Mouse (Mus musculus) C2C12 (cell line): ENCODE data around the gene Rpl36al. TPM values are rescaled to one million over a fixed set of nuclear protein-coding genes. Genes with fewer than 3 reads are reported as not detected.

ENCODE experiments used
- H3K27me3 ChIP-seq: one replicate; pipeline ENCODE4 v1.6.1; 2011; ENCODE audit not compliant: control insufficient read depth, insufficient read depth, insufficient read length
- H3K36me3 ChIP-seq: one replicate; pipeline ENCODE4 v1.6.1; 2011; ENCODE audit not compliant: control insufficient read depth, insufficient read depth
- H3K4me3 ChIP-seq: one replicate; pipeline ENCODE4 v1.5.1; 2011; ENCODE audit warnings: mild to moderate bottlenecking, control low read depth; ENCODE audit not compliant: poor library complexity, insufficient read depth, severe bottlenecking
- H3K79me2 ChIP-seq: one replicate; pipeline ENCODE4 v1.6.1; 2011; ENCODE audit not compliant: control insufficient read depth, insufficient read depth
- H3K79me3 ChIP-seq: one replicate; pipeline ENCODE4 v1.6.1; 2011; ENCODE audit warnings: low read depth, control low read depth
- H3ac ChIP-seq: one replicate; pipeline ENCODE3; 2011; ENCODE audit warnings: low read depth; ENCODE audit not compliant: control insufficient read depth, insufficient read length
- CEBPB ChIP-seq: IDR thresholded peaks from one replicate; pipeline ENCODE4 v1.6.1; 2011; ENCODE audit warnings: low read depth, mild to moderate bottlenecking, control low read depth, moderate library complexity
- CTCF ChIP-seq: IDR thresholded peaks from one replicate; pipeline ENCODE4 v1.5.1; 2011; ENCODE audit not compliant: control insufficient read depth, insufficient read depth, insufficient read length
- FOSL1 ChIP-seq: IDR thresholded peaks from one replicate; pipeline ENCODE4 v1.8.0; 2011; ENCODE audit warnings: mild to moderate bottlenecking, low read length; ENCODE audit not compliant: poor library complexity, insufficient read depth, severe bottlenecking
- MAX ChIP-seq: IDR thresholded peaks from one replicate; pipeline ENCODE4 v1.6.1; 2011; ENCODE audit warnings: mild to moderate bottlenecking, control low read depth
- MYOD1 ChIP-seq: IDR thresholded peaks from one replicate; pipeline ENCODE4 v1.6.1; 2011; ENCODE audit warnings: low read depth; ENCODE audit not compliant: control insufficient read depth, insufficient read length
- MYOG ChIP-seq: IDR thresholded peaks from one replicate; pipeline ENCODE4 v1.6.1; 2011; ENCODE audit not compliant: control insufficient read depth, insufficient read length; ENCODE audit errors: extremely low read depth
- USF1 ChIP-seq: IDR thresholded peaks from one replicate; pipeline ENCODE4 v1.6.1; 2011; ENCODE audit warnings: low read depth, mild to moderate bottlenecking, control low read depth, moderate library complexity
- polyA plus RNA-seq: library from polyadenylated mRNA; unstranded; fragments of >200 nt; fragmentation: generic; extraction: Trizol; gene quantifications from one replicate; pipeline ENCODE4 v1.2.1, GENCODE M21; 2012; ENCODE audit warnings: missing spikeins

Gene Rpl36al
- polyA plus RNA-seq, 1 experiment = 980 TPM

- no peak for TF ChIP-seq FOSL1
- no peak for TF ChIP-seq CEBPB
- TF ChIP-seq MYOD1 = no peak
- no peak for TF ChIP-seq USF1
- TF ChIP-seq MYOG = no peak
- no peak for TF ChIP-seq CTCF
- Histone ChIP-seq H3K79me3 (no peaks in the 10 kb centered on the region), H3K36me3 (peaks cover 42% of the 10 kb centered on the region)
Observed at GRCm38 (mm10) chr12:69208520-69208919, 24.6 kb upstream of the Rpl36al start.

GRCm38 (mm10) chr12:69207926-69208325, 24.0 kb upstream of the Rpl36al start:
- H3K79me3 ChIP-seq = peaks cover 2% of the 10 kb centered on the region
- H3ac ChIP-seq = no peak overlapping the region
- no peak for TF ChIP-seq MYOD1
- TF ChIP-seq FOSL1 = no peak
- no peak for TF ChIP-seq CTCF
- TF ChIP-seq USF1 = no peak
- TF ChIP-seq CEBPB = no peak
- no peak for TF ChIP-seq MAX
- H3K4me3 ChIP-seq = no peak overlapping the region
- H3K79me2 ChIP-seq = no peaks in the 10 kb centered on the region
- peaks cover 41% of the 10 kb centered on the region for H3K36me3 ChIP-seq
- H3K27me3 ChIP-seq = no peaks in the 10 kb centered on the region

More at GRCm38 (mm10) chr12:69208520-69208919, 24.6 kb upstream of the Rpl36al start:
- Histone ChIP-seq H3ac (no peak overlapping the region), H3K27me3 (no peaks in the 10 kb centered on the region), H3K79me2 (no peaks in the 10 kb centered on the region), H3K4me3 (no peak overlapping the region)

GRCm38 (mm10) chr12:69207396-69207795, 23.5 kb upstream of the Rpl36al start:
- H3K4me3 ChIP-seq = no peak overlapping the region
- H3K36me3 ChIP-seq = peaks cover 46% of the 10 kb centered on the region
- H3K27me3 ChIP-seq = no peaks in the 10 kb centered on the region
- H3ac ChIP-seq = no peak overlapping the region
- peaks cover 2% of the 10 kb centered on the region for H3K79me3 ChIP-seq
- TF ChIP-seq USF1 (no peak), FOSL1 (no peak), MAX (no peak), MYOG (no peak), MYOD1 (no peak), CTCF (no peak), CEBPB (no peak)
- H3K79me2 ChIP-seq = no peaks in the 10 kb centered on the region

GRCm38 (mm10) chr12:69204052-69204833, 20.4 kb upstream of the Rpl36al start, which contains the start of gene Gm49384:
Gene Gm49384, minus strand, starts transcription at chr12:69204267.
- Histone ChIP-seq H3K27me3 (no peaks in the 10 kb centered on the region), H3K79me3 (peaks cover 8% of the 10 kb centered on the region), H3K4me3 (no peak within 1 kb of the TSS), H3ac (no peak within 1 kb of the TSS), H3K36me3 (peaks cover 51% of the 10 kb centered on the region), H3K79me2 (peaks cover 18% of the 10 kb centered on the region)
- TF ChIP-seq CEBPB (no peak), FOSL1 (no peak), MAX (no peak), CTCF (no peak), MYOG (no peak), MYOD1 (no peak), USF1 (no peak)

- no peak overlapping the region for H3ac ChIP-seq
- H3K36me3 ChIP-seq = peaks cover 47% of the 10 kb centered on the region
- H3K79me3 ChIP-seq = peaks cover 50% of the 10 kb centered on the region
- no peaks in the 10 kb centered on the region for H3K27me3 ChIP-seq
- no peak for TF ChIP-seq MYOG
- no peak for TF ChIP-seq USF1
- TF ChIP-seq CTCF = no peak
- TF ChIP-seq FOSL1 = no peak
- no peak for TF ChIP-seq CEBPB
- no peak for TF ChIP-seq MAX
- TF ChIP-seq MYOD1 = no peak
- no peak overlapping the region for H3K4me3 ChIP-seq
- peaks cover 70% of the 10 kb centered on the region for H3K79me2 ChIP-seq
Observed at GRCm38 (mm10) chr12:69198985-69199384, 15.1 kb upstream of the Rpl36al start.

GRCm38 (mm10) chr12:69198164-69198535, 14.3 kb upstream of the Rpl36al start, which contains the start of gene Dnaaf2:
Gene Dnaaf2, minus strand, starts transcription at chr12:69198429.
- Histone ChIP-seq H3K79me2 (peaks cover 79% of the 10 kb centered on the region), H3K27me3 (no peaks in the 10 kb centered on the region), H3K79me3 (peaks cover 54% of the 10 kb centered on the region), H3K36me3 (peaks cover 51% of the 10 kb centered on the region), H3ac (peak within 1 kb of the TSS; percentile 90), H3K4me3 (peak within 1 kb of the TSS; percentile 89)
- no peak for TF ChIP-seq MAX
- no peak for TF ChIP-seq MYOD1
- TF ChIP-seq USF1 = no peak
- TF ChIP-seq FOSL1 = no peak
- TF ChIP-seq MYOG = no peak
- no peak for TF ChIP-seq CEBPB
- TF ChIP-seq CTCF = no peak
